Mouse (Mus musculus): ENCODE data around the gene Ywhae.

GRCm38 (mm10) chr11:75783799-75784198, 51.1 kb downstream of the Ywhae start:
- TF ChIP-seq CTCF (IDR thresholded peaks at IDR 0.05; ENCODE audit: extremely low read depth, insufficient read depth, insufficient read length, insufficient replicate concordance) (no peak), POLR2A (IDR thresholded peaks at IDR 0.05; ENCODE audit: low read depth, low read length) (no peak)

Data from spleen, adult 2 months (tissue).